Mouse (Mus musculus) forebrain, embryonic 14.5 days (tissue): Measurements from ENCODE around the gene Supt16. TPM values are rescaled to one million over a fixed set of nuclear protein-coding genes. Genes with fewer than 3 reads are reported as not detected.

Source experiments
- ATAC-seq: fragments of 200-750 bp; cut with Nextera tagmentation; 2 replicates; pipeline ENCODE4 v1.8.0; 2017; ENCODE audit warnings: mild to moderate bottlenecking, moderate library complexity
- DNase-seq: peaks from one replicate; pipeline ENCODE4 v3.0.0-alpha.2; 2015; ENCODE audit warnings: low spot score
- H3K27ac ChIP-seq: fragments of 300-500 bp; sonication (generic); 2 replicates; pipeline ENCODE4 v1.5.1; 2014; ENCODE audit warnings: low read depth, mild to moderate bottlenecking, control low read depth, low read length, moderate library complexity
- H3K27me3 ChIP-seq: fragments of 300-500 bp; sonication (generic); replicated peaks from 2 replicates; pipeline ENCODE4 v1.6.1; 2014; ENCODE audit warnings: low read length, control low read depth, mixed read lengths; ENCODE audit not compliant: control insufficient read depth, insufficient read depth
- H3K36me3 ChIP-seq: fragments of 300-500 bp; sonication (generic); 2 replicates; pipeline ENCODE4 v1.6.1; 2014; ENCODE audit warnings: low read length, control low read depth; ENCODE audit not compliant: control insufficient read depth, insufficient read depth
- H3K4me1 ChIP-seq: fragments of 300-500 bp; sonication (generic); 2 replicates; pipeline ENCODE4 v1.6.1; 2014; ENCODE audit warnings: antibody characterized with exemption, low read length, control low read depth; ENCODE audit not compliant: control insufficient read depth, insufficient read depth
- H3K4me2 ChIP-seq: fragments of 300-500 bp; sonication (generic); 2 replicates; pipeline ENCODE4 v1.6.1; 2014; ENCODE audit warnings: mild to moderate bottlenecking, control low read depth, low read length
- H3K4me3 ChIP-seq: fragments of 300-500 bp; sonication (generic); 2 replicates; pipeline ENCODE4 v1.5.1; 2014; ENCODE audit warnings: low read depth, low read length, control low read depth
- H3K9ac ChIP-seq: fragments of 300-500 bp; sonication (generic); 2 replicates; pipeline ENCODE4 v1.6.1; 2014; ENCODE audit warnings: mild to moderate bottlenecking, low read length, control low read depth, moderate library complexity
- H3K9me3 ChIP-seq: fragments of 300-500 bp; sonication (generic); replicated peaks from 2 replicates; pipeline ENCODE4 v1.6.1; 2016; ENCODE audit warnings: low read length, control low read depth, mixed read lengths; ENCODE audit not compliant: control insufficient read depth
- WGBS: fragments of 180-500 bp; shearing (Covaris S2); extraction: QIAGEN DNeasy Blood & Tissue Kit; methylation state at CpG from one replicate; pipeline ENCODE4 v1.1.7; 2014; 5-methylcytosine and 5-hydroxymethylcytosine counted together
- polyA plus RNA-seq: library from polyadenylated mRNA; unstranded; fragments of >200 nt; fragmentation: Nextera tagmentation; extraction: Ambion mirVana; gene quantifications from 2 replicates; pipeline ENCODE4 v1.2.1, GENCODE M21; 2014

The Supt16 gene
- polyA plus RNA-seq, 1 experiment from 2014 or later: 68.9 TPM

- Histone ChIP-seq H3K4me1 (peaks cover 13% of the 10 kb centered on the region), H3K36me3 (peaks cover 56% of the 10 kb centered on the region), H3K9me3 (no peaks in the 10 kb centered on the region), H3K27ac (no peak overlapping the region), H3K4me3 (no peak overlapping the region), H3K9ac (no peak overlapping the region), H3K4me2 (no peak overlapping the region), H3K27me3 (no peaks in the 10 kb centered on the region)
- ATAC-seq (no peak), DNase-seq (no peak)
- WGBS: 95% methylated on average over 4 of the region's 4 CpGs
These were observed 2.2 kb upstream of the Supt16 start for GRCm38 (mm10) chr14:52199412-52199811.

- DNase-seq (no peak), ATAC-seq (no peak)
- WGBS: 28% methylated on average over 3 of the region's 3 CpGs
- no peak overlapping the region for H3K27ac ChIP-seq
- peaks cover 51% of the 10 kb centered on the region for H3K36me3 ChIP-seq
- no peaks in the 10 kb centered on the region for H3K27me3 ChIP-seq
- peaks cover 13% of the 10 kb centered on the region for H3K4me1 ChIP-seq
- peak overlapping the region; percentile 98 for H3K4me3 ChIP-seq
- H3K9me3 ChIP-seq: no peaks in the 10 kb centered on the region
- H3K4me2 ChIP-seq: peak overlapping the region; percentile 66
- peak overlapping the region; percentile 97; the same call in 1 of the 2 replicates for H3K9ac ChIP-seq
These were observed 925 bp upstream of the Supt16 start for GRCm38 (mm10) chr14:52198141-52198540.

- ATAC-seq (peak; percentile 30), DNase-seq (no peak)
- under 1% methylated on average over 58 of the region's 59 CpGs for WGBS
These were observed 723 bp downstream of the Supt16 start for GRCm38 (mm10) chr14:52196230-52197155.

GRCm38 (mm10) chr14:52195691-52196090 is 1.5 kb downstream of the Supt16 start:
- Histone ChIP-seq H3K9ac (peak overlapping the region; percentile 97; the same call in 1 of the 2 replicates), H3K36me3 (peaks cover 39% of the 10 kb centered on the region), H3K9me3 (no peaks in the 10 kb centered on the region), H3K4me1 (peaks cover 13% of the 10 kb centered on the region), H3K4me2 (peak overlapping the region; percentile 66), H3K27me3 (no peaks in the 10 kb centered on the region), H3K4me3 (peak overlapping the region; percentile 98), H3K27ac (no peak overlapping the region)
- WGBS: 16% methylated on average over 3 of the region's 3 CpGs
- ATAC-seq (no peak), DNase-seq (peak; percentile 49)

More at GRCm38 (mm10) chr14:52196230-52197155, 723 bp downstream of the Supt16 start:
- Histone ChIP-seq H3K27ac (peak overlapping the region; percentile 95), H3K9me3 (no peaks in the 10 kb centered on the region), H3K27me3 (no peaks in the 10 kb centered on the region), H3K36me3 (peaks cover 46% of the 10 kb centered on the region), H3K4me1 (peaks cover 13% of the 10 kb centered on the region), H3K9ac (peak overlapping the region; percentile 97), H3K4me3 (peak overlapping the region; percentile 98), H3K4me2 (peak overlapping the region; percentile 66)

GRCm38 (mm10) chr14:52190740-52191359 is 6.4 kb downstream of the Supt16 start:
- Histone ChIP-seq H3K9me3 (no peaks in the 10 kb centered on the region), H3K9ac (no peak overlapping the region), H3K27me3 (no peaks in the 10 kb centered on the region), H3K4me1 (peaks cover 6% of the 10 kb centered on the region; the same call in 1 of the 2 replicates), H3K36me3 (peaks cover 12% of the 10 kb centered on the region), H3K4me3 (no peak overlapping the region), H3K4me2 (no peak overlapping the region), H3K27ac (no peak overlapping the region)
- no peak for ATAC-seq
- DNase-seq: peak; percentile 51

GRCm38 (mm10) chr14:52189519-52189918 is 7.7 kb downstream of the Supt16 start:
- H3K27me3 ChIP-seq: no peaks in the 10 kb centered on the region
- peak; percentile 34 for DNase-seq
- H3K27ac ChIP-seq: no peak overlapping the region
- no peaks in the 10 kb centered on the region for H3K9me3 ChIP-seq
- H3K36me3 ChIP-seq: peaks cover 12% of the 10 kb centered on the region
- no peak overlapping the region for H3K4me3 ChIP-seq
- no peaks in the 10 kb centered on the region for H3K4me1 ChIP-seq
- no peak overlapping the region for H3K9ac ChIP-seq
- WGBS: 82% methylated on average over 2 of the region's 2 CpGs
- H3K4me2 ChIP-seq: no peak overlapping the region
- ATAC-seq: no peak

- no peaks in the 10 kb centered on the region for H3K9me3 ChIP-seq
- DNase-seq: no peak
- no peak for ATAC-seq
- WGBS: 76% methylated on average over 1 of the region's 1 CpGs
- H3K4me3 ChIP-seq: no peak overlapping the region
- no peak overlapping the region for H3K27ac ChIP-seq
- H3K36me3 ChIP-seq: peaks cover 12% of the 10 kb centered on the region
- H3K27me3 ChIP-seq: no peaks in the 10 kb centered on the region
- H3K9ac ChIP-seq: no peak overlapping the region
- no peaks in the 10 kb centered on the region for H3K4me1 ChIP-seq
- H3K4me2 ChIP-seq: no peak overlapping the region
These were observed 8.4 kb downstream of the Supt16 start for GRCm38 (mm10) chr14:52188788-52189187.

- no peak for DNase-seq
- Histone ChIP-seq H3K27me3 (no peaks in the 10 kb centered on the region), H3K4me1 (no peaks in the 10 kb centered on the region), H3K9me3 (no peaks in the 10 kb centered on the region), H3K36me3 (peaks cover 70% of the 10 kb centered on the region), H3K4me3 (no peak overlapping the region), H3K9ac (no peak overlapping the region), H3K27ac (no peak overlapping the region), H3K4me2 (no peak overlapping the region)
- ATAC-seq: no peak
- WGBS: 95% methylated on average over 2 of the region's 2 CpGs
These were observed 30.6 kb downstream of the Supt16 start for GRCm38 (mm10) chr14:52166571-52166970.

- Histone ChIP-seq H3K27ac (no peak overlapping the region), H3K4me3 (no peak overlapping the region), H3K9me3 (no peaks in the 10 kb centered on the region), H3K27me3 (no peaks in the 10 kb centered on the region), H3K36me3 (peaks cover 73% of the 10 kb centered on the region), H3K9ac (no peak overlapping the region), H3K4me1 (no peaks in the 10 kb centered on the region), H3K4me2 (no peak overlapping the region)
- no peak for ATAC-seq
- WGBS: 86% methylated on average over 6 of the region's 6 CpGs
- no peak for DNase-seq
These were observed 36.3 kb downstream of the Supt16 start for GRCm38 (mm10) chr14:52160911-52161310.
